Mouse (Mus musculus): ENCODE data around the gene Fbxl20. TPM values are rescaled to one million over a fixed set of nuclear protein-coding genes. Genes with fewer than 3 reads are reported as not detected.

The Fbxl20 gene
- polyA plus RNA-seq, 1 experiment from 2014 or later: 38.4 TPM

DNA sequence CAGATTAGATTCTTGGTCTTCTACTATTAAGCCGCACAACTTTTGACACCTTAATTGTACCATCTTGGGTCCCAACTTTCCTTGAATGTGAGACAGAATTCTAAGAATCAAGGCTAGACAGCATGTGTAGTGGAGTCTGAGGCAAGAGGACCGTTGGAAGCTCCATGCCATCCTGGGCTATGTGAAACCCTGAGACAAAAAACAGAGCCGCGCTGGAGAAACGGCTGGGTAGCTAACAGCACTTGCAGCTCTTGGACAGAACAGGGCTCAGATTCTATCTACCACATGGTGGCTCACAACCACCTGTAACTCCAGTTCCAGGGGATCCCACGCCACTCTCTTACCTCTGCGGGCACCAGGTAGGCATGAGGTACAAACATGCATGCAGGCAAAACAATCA lies 4.3 kb downstream of the Fbxl20 start:
- H3K4me2 ChIP-seq (replicated peaks): no peak overlapping the region
- H3K36me3 ChIP-seq: no peaks in the 10 kb centered on the region
- peaks cover 33% of the 10 kb centered on the region for H3K4me1 ChIP-seq
- ATAC-seq (replicated peaks): no peak
- H3K9me3 ChIP-seq: no peaks in the 10 kb centered on the region
- no peak overlapping the region for H3K4me3 ChIP-seq
- H3K27ac ChIP-seq (replicated peaks): no peak overlapping the region
- WGBS: 80% methylated on average over 7 of the region's 7 CpGs
- H3K27me3 ChIP-seq: no peaks in the 10 kb centered on the region
- H3K9ac ChIP-seq (replicated peaks): no peak overlapping the region

DNA sequence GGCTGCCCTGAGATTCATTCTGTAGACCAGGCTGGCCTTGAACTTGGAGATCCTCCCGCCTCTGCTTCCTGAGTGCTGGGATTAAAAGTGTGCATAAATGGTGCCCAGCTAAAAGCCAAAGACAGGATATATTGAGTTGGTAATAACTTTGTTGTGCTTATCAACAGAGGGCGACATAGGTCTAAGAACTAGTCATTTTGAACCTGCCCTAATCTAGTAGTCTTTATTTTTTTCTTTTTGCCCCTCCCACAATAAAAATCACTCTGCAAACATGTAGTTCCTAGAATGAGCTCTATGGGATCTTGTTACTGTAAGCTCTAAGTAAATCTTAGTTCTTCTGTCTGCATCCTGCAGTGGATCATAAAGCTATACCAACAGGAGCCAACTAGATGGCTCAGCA lies 7.7 kb downstream of the Fbxl20 start:
- 92% methylated on average over 2 of the region's 2 CpGs for WGBS
- ATAC-seq (replicated peaks): no peak

GRCm38 (mm10) chr11:98138894-98139293 lies 11.3 kb downstream of the Fbxl20 start:
- Histone ChIP-seq H3K4me1 (no peaks in the 10 kb centered on the region), H3K4me3 (no peak overlapping the region), H3K27ac (replicated peaks) (no peak overlapping the region), H3K9me3 (no peaks in the 10 kb centered on the region), H3K36me3 (no peaks in the 10 kb centered on the region), H3K27me3 (no peaks in the 10 kb centered on the region), H3K9ac (replicated peaks) (no peak overlapping the region), H3K4me2 (replicated peaks) (no peak overlapping the region)
- ATAC-seq (replicated peaks): no peak
- 85% methylated on average over 7 of the region's 7 CpGs for WGBS

More for the DNA sequence above, 7.7 kb downstream of the Fbxl20 start:
- H3K9ac ChIP-seq (replicated peaks): no peak overlapping the region
- H3K4me3 ChIP-seq: no peak overlapping the region
- no peaks in the 10 kb centered on the region for H3K9me3 ChIP-seq
- no peak overlapping the region for H3K27ac ChIP-seq (replicated peaks)
- H3K27me3 ChIP-seq: no peaks in the 10 kb centered on the region
- H3K4me1 ChIP-seq: peaks cover 17% of the 10 kb centered on the region
- no peak overlapping the region for H3K4me2 ChIP-seq (replicated peaks)
- no peaks in the 10 kb centered on the region for H3K36me3 ChIP-seq

DNA sequence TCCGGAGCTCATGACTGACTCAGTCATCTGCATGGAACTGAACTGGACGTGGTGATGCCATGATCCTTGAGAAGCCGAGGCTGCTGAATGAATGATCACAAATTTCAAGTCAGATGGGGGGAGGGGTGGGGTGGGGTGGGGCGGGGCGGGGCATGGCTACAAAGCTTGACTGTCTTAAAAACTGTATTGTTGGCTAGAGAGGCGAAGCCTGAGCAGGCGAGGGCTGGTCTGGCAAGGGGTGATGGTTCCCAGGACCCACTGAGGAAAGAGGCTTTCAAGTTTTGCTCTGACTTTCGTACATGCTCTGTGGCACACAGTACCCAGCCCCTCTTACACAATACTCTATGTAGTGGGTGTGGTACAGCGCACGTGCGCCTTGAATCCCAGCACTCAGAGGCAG lies 12.4 kb downstream of the Fbxl20 start:
- WGBS: 90% methylated on average over 11 of the region's 11 CpGs
- Histone ChIP-seq H3K27me3 (no peaks in the 10 kb centered on the region), H3K4me3 (no peak overlapping the region), H3K9ac (replicated peaks) (no peak overlapping the region), H3K27ac (replicated peaks) (no peak overlapping the region), H3K9me3 (no peaks in the 10 kb centered on the region), H3K4me2 (replicated peaks) (no peak overlapping the region), H3K36me3 (no peaks in the 10 kb centered on the region), H3K4me1 (no peaks in the 10 kb centered on the region)
- no peak for ATAC-seq (replicated peaks)

DNA sequence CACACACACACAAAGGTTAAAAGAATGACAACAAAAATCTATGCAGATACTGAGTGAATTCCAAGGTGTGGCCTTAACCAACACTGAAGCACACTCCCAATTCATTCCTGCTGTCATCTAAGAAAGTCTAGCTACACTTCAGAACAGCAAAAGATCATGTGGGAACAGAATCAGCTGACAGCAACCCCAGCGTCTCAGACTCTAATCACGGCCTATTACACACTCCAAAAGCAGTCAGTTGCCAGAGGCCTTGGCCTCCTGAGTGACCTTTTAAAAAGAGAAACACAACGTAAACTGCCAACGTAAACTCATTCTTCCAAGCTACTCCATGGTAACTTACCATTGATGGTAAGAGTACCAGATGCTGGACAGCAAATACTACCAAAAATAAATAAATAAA lies 15.3 kb downstream of the Fbxl20 start:
- H3K4me3 ChIP-seq: no peak overlapping the region
- H3K9me3 ChIP-seq: no peaks in the 10 kb centered on the region
- no peaks in the 10 kb centered on the region for H3K4me1 ChIP-seq
- H3K27ac ChIP-seq (replicated peaks): no peak overlapping the region
- WGBS: 69% methylated on average over 4 of the region's 4 CpGs
- H3K27me3 ChIP-seq: no peaks in the 10 kb centered on the region
- H3K9ac ChIP-seq (replicated peaks): no peak overlapping the region
- H3K36me3 ChIP-seq: no peaks in the 10 kb centered on the region
- ATAC-seq (replicated peaks): no peak
- H3K4me2 ChIP-seq (replicated peaks): no peak overlapping the region

GRCm38 (mm10) chr11:98123424-98123823 lies 26.8 kb downstream of the Fbxl20 start:
- Histone ChIP-seq H3K9ac (replicated peaks) (no peak overlapping the region), H3K27ac (replicated peaks) (no peak overlapping the region), H3K9me3 (no peaks in the 10 kb centered on the region), H3K4me2 (replicated peaks) (no peak overlapping the region), H3K27me3 (no peaks in the 10 kb centered on the region), H3K4me1 (no peaks in the 10 kb centered on the region), H3K4me3 (no peak overlapping the region), H3K36me3 (peaks cover 14% of the 10 kb centered on the region; the same call in 1 of the 2 replicates)
- 96% methylated on average over 5 of the region's 5 CpGs for WGBS
- ATAC-seq (replicated peaks): no peak

DNA sequence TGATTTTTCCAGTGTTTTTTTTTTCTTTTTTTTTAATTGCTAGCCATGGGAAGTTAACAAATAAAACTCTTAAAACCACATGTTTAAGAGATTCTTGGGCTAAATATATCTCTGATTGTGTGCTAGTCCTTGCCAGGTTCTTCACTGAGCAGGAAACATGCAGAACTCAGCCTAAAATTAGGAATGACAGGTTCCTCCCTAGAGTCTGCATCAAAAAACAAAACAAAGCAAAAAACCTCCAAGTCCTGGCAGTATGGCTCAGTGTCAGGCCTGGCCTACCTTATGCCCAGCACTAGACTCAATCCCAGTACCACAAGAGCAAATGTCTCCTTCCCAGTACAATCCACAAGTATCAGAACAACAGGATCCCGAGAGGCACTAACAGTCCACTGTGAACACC lies 35.8 kb downstream of the Fbxl20 start:
- no peak overlapping the region for H3K4me2 ChIP-seq (replicated peaks)
- ATAC-seq (replicated peaks): no peak
- no peaks in the 10 kb centered on the region for H3K4me1 ChIP-seq
- no peaks in the 10 kb centered on the region for H3K9me3 ChIP-seq
- 88% methylated on average over 1 of the region's 1 CpGs for WGBS
- H3K27me3 ChIP-seq: no peaks in the 10 kb centered on the region
- no peak overlapping the region for H3K9ac ChIP-seq (replicated peaks)
- peaks cover 40% of the 10 kb centered on the region for H3K36me3 ChIP-seq
- H3K27ac ChIP-seq (replicated peaks): no peak overlapping the region
- no peak overlapping the region for H3K4me3 ChIP-seq

- 72% methylated on average over 4 of the region's 4 CpGs for WGBS
- H3K27me3 ChIP-seq: no peaks in the 10 kb centered on the region
- H3K27ac ChIP-seq (replicated peaks): no peak overlapping the region
- H3K4me2 ChIP-seq (replicated peaks): no peak overlapping the region
- ATAC-seq (replicated peaks): no peak
- H3K4me3 ChIP-seq: no peak overlapping the region
- peaks cover 45% of the 10 kb centered on the region for H3K36me3 ChIP-seq
- H3K4me1 ChIP-seq: no peaks in the 10 kb centered on the region
- no peak overlapping the region for H3K9ac ChIP-seq (replicated peaks)
- H3K9me3 ChIP-seq: no peaks in the 10 kb centered on the region
These were observed 36.7 kb downstream of the Fbxl20 start for GRCm38 (mm10) chr11:98113504-98113903.

DNA sequence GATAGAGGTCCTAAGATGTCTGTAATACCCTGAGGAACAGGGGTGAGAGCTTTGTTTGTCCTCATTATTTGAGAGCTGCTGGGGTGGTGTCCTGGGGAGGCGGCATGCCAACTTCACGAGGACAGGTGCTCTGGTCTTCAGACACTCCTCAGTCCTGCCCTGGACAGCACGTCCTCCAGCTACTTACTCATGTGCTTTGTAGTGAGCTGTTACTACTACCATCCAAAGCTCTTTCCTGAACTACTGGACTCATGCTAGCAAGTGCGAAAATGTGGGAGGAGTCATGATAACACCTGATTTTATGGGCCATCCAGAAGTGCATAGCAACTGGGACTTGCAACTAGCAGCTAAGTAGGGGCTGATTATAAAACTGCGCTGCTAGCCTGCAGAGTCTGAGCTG lies 40.5 kb downstream of the Fbxl20 start:
- Histone ChIP-seq H3K9me3 (no peaks in the 10 kb centered on the region), H3K4me1 (no peaks in the 10 kb centered on the region), H3K36me3 (peaks cover 73% of the 10 kb centered on the region), H3K27ac (replicated peaks) (no peak overlapping the region), H3K9ac (replicated peaks) (no peak overlapping the region), H3K27me3 (no peaks in the 10 kb centered on the region), H3K4me3 (no peak overlapping the region), H3K4me2 (replicated peaks) (no peak overlapping the region)
- ATAC-seq (replicated peaks): no peak
- 89% methylated on average over 5 of the region's 5 CpGs for WGBS

- no peak overlapping the region for H3K9ac ChIP-seq (replicated peaks)
- WGBS: 89% methylated on average over 3 of the region's 3 CpGs
- no peaks in the 10 kb centered on the region for H3K27me3 ChIP-seq
- peaks cover 86% of the 10 kb centered on the region for H3K36me3 ChIP-seq
- no peak overlapping the region for H3K27ac ChIP-seq (replicated peaks)
- no peak for ATAC-seq (replicated peaks)
- H3K4me1 ChIP-seq: no peaks in the 10 kb centered on the region
- no peak overlapping the region for H3K4me3 ChIP-seq
- no peaks in the 10 kb centered on the region for H3K9me3 ChIP-seq
- H3K4me2 ChIP-seq (replicated peaks): no peak overlapping the region
These were observed 48.9 kb downstream of the Fbxl20 start for GRCm38 (mm10) chr11:98101332-98101731.

GRCm38 (mm10) chr11:98090583-98090982 lies 59.6 kb downstream of the Fbxl20 start:
- no peaks in the 10 kb centered on the region for H3K27me3 ChIP-seq
- H3K9ac ChIP-seq (replicated peaks): no peak overlapping the region
- H3K36me3 ChIP-seq: peaks cover 61% of the 10 kb centered on the region
- no peaks in the 10 kb centered on the region for H3K4me1 ChIP-seq
- no peaks in the 10 kb centered on the region for H3K9me3 ChIP-seq
- no peak overlapping the region for H3K27ac ChIP-seq (replicated peaks)
- no peak for ATAC-seq (replicated peaks)
- H3K4me3 ChIP-seq: no peak overlapping the region
- H3K4me2 ChIP-seq (replicated peaks): no peak overlapping the region
- 90% methylated on average over 9 of the region's 9 CpGs for WGBS

DNA sequence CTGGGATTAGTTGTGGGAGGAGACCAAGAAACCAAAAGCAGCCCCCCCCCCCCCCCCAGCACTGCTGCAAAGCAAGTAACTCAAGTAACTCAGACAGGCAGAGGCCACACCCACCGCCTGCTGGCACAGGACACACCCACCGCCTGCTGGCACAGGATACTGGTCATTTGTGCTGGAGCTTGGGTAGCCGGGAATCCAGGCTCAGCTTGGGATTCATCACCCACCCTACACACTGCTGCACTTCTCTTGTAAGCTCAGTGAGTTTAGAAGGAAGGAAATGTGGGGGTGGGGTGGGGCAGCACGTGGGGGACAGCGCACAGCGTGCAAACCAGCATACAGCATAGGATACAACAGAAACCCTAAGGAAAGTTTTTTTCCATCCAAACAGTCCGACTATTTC lies 62.0 kb downstream of the Fbxl20 start:
- no peak overlapping the region for H3K9ac ChIP-seq (replicated peaks)
- no peak overlapping the region for H3K4me2 ChIP-seq (replicated peaks)
- 51% methylated on average over 7 of the region's 7 CpGs for WGBS
- peaks cover 53% of the 10 kb centered on the region for H3K36me3 ChIP-seq
- no peaks in the 10 kb centered on the region for H3K4me1 ChIP-seq
- no peak overlapping the region for H3K4me3 ChIP-seq
- no peak overlapping the region for H3K27ac ChIP-seq (replicated peaks)
- ATAC-seq (replicated peaks): no peak
- no peaks in the 10 kb centered on the region for H3K9me3 ChIP-seq
- no peaks in the 10 kb centered on the region for H3K27me3 ChIP-seq

DNA sequence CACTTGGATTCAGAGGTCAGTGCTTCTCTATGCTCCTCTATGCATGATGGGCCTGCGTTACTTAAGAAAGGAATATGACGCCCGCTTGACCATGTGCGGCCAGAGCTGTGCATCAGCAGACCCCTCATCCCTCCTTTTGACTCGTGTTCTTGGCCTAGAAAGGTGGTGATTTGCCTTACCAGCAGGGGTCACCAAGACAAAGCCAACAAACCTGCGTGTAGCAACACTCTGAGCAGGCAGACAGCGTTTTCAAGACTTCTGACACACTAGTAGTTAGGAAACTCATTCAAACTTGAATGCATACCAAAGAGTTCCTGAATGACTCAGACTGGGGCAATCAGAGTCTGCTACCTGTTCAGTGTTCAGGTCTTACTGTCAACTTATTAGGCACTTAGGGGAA lies 63.6 kb downstream of the Fbxl20 start:
- WGBS: 62% methylated on average over 7 of the region's 7 CpGs
- Histone ChIP-seq H3K4me1 (no peaks in the 10 kb centered on the region), H3K27ac (replicated peaks) (no peak overlapping the region), H3K36me3 (peaks cover 40% of the 10 kb centered on the region), H3K9ac (replicated peaks) (no peak overlapping the region), H3K4me3 (no peak overlapping the region), H3K4me2 (replicated peaks) (no peak overlapping the region), H3K27me3 (no peaks in the 10 kb centered on the region), H3K9me3 (no peaks in the 10 kb centered on the region)
- no peak for ATAC-seq (replicated peaks)

Data from forebrain, embryonic 15.5 days (tissue).